Mouse (Mus musculus) heart, adult 2 months (tissue): ENCODE data around the gene Sort1.

Experiments used
- CTCF ChIP-seq: fragments of 200-600 bp; IDR thresholded peaks from 2 replicates; pipeline ENCODE4 v1.8.1; 2022; ENCODE audit warnings: antibody characterized with exemption, mild to moderate bottlenecking, moderate library complexity
- POLR2A ChIP-seq: fragments of 200-500 bp; IDR thresholded peaks from 2 replicates; pipeline ENCODE4 v1.6.1; 2011; ENCODE audit warnings: mild to moderate bottlenecking, low read depth, low read length, control low read depth; ENCODE audit not compliant: insufficient read depth

DNA sequence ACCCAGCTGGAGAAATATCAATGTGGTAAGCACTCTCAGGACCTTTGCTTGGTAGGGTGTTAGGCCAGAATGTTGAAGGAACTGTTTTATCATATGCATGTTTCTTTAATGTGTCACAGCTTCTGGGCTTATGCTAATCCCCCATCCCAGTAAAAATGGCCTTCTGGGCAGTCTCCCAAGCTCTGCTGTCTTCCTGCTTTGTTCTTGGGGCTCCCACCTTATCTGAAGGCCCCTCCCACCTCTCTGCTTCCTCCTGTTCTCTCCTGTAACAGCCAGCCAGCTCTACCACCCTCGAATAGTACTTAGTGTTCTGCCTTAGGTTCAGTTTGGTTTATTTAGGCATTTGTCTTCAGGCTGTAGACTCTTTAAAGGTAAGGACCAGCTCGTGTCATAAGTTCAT lies 10.5 kb downstream of the Sort1 start:
- TF ChIP-seq POLR2A (no peak), CTCF (no peak)
